Mouse (Mus musculus) kidney, adult 18-20 months (tissue): Measurements from ENCODE around the gene Hunk.

Experiments used
- DNase-seq: peaks from one replicate; pipeline ENCODE4 v3.0.0; 2021

Hunk gene

GRCm38 (mm10) chr16:90385688-90386513, at the start of gene Hunk:
Gene Hunk, plus strand, starts transcription at chr16:90386013.
- peak; percentile 70 for DNase-seq

GRCm38 (mm10) chr16:90339026-90339425, 46.8 kb upstream of the Hunk start:
- no peak for DNase-seq

GRCm38 (mm10) chr16:90341086-90341485, 44.7 kb upstream of the Hunk start:
- DNase-seq = no peak

- peak; percentile 80 for DNase-seq
Measured at GRCm38 (mm10) chr16:90349700-90350548, 35.9 kb upstream of the Hunk start.

GRCm38 (mm10) chr16:90351726-90352125, 34.1 kb upstream of the Hunk start:
- DNase-seq = no peak

- DNase-seq = no peak
Measured at GRCm38 (mm10) chr16:90352691-90353090, 33.1 kb upstream of the Hunk start.

GRCm38 (mm10) chr16:90353156-90353555, 32.7 kb upstream of the Hunk start:
- DNase-seq = no peak

GRCm38 (mm10) chr16:90359329-90359728, 26.5 kb upstream of the Hunk start:
- no peak for DNase-seq

- no peak for DNase-seq
Measured at GRCm38 (mm10) chr16:90359750-90360149, 26.1 kb upstream of the Hunk start.

- DNase-seq = no peak
Measured at GRCm38 (mm10) chr16:90360327-90360726, 25.5 kb upstream of the Hunk start.

- DNase-seq = no peak
Measured at GRCm38 (mm10) chr16:90362926-90363325, 22.9 kb upstream of the Hunk start.

- peak; percentile 84 for DNase-seq
Measured at GRCm38 (mm10) chr16:90379897-90380296, 5.9 kb upstream of the Hunk start.

- no peak for DNase-seq
Measured at GRCm38 (mm10) chr16:90381633-90382032, 4.2 kb upstream of the Hunk start.

GRCm38 (mm10) chr16:90382701-90383280, 3.0 kb upstream of the Hunk start:
- no peak for DNase-seq

- no peak for DNase-seq
Measured at GRCm38 (mm10) chr16:90384058-90384457, 1.8 kb upstream of the Hunk start.

- DNase-seq = no peak
Measured at GRCm38 (mm10) chr16:90384846-90385245, 967 bp upstream of the Hunk start.

- no peak for DNase-seq
Measured at GRCm38 (mm10) chr16:90385326-90385687, 506 bp upstream of the Hunk start.

GRCm38 (mm10) chr16:90386514-90387160, 824 bp downstream of the Hunk start:
- DNase-seq = peak; percentile 57

- peak; percentile 71 for DNase-seq
Measured at GRCm38 (mm10) chr16:90387161-90387671, 1.4 kb downstream of the Hunk start.

- DNase-seq = no peak
Measured at GRCm38 (mm10) chr16:90387961-90388360, 2.1 kb downstream of the Hunk start.

- DNase-seq = no peak
Measured at GRCm38 (mm10) chr16:90389103-90389750, 3.4 kb downstream of the Hunk start.

- DNase-seq = no peak
Measured at GRCm38 (mm10) chr16:90390731-90391130, 4.9 kb downstream of the Hunk start.
